Mouse (Mus musculus): Measurements from ENCODE around the gene C1qtnf5. TPM values are rescaled to one million over a fixed set of nuclear protein-coding genes. Genes with fewer than 3 reads are reported as not detected.
A peak's percentile ranks its signal among the peaks of the same experiment; 100 is the strongest.

The C1qtnf5 gene
- polyA plus RNA-seq, 1 experiment from 2014 or later: 0.73 TPM

- WGBS: under 1% methylated on average over 27 of the region's 27 CpGs
- Histone ChIP-seq H3K27ac (peak overlapping the region; percentile 56; the same call in 1 of the 2 replicates), H3K36me3 (replicated peaks) (no peaks in the 10 kb centered on the region), H3K4me3 (replicated peaks) (peak overlapping the region; percentile 38), H3K27me3 (peaks cover 55% of the 10 kb centered on the region), H3K4me2 (peak overlapping the region; percentile 76), H3K4me1 (peaks cover 53% of the 10 kb centered on the region), H3K9ac (peak overlapping the region; percentile 54), H3K9me3 (no peaks in the 10 kb centered on the region)
- ATAC-seq (ENCODE audit: low FRiP score): 0 out of 2 replicates have a peak, but pooled peaks have one; percentile 44
These were observed 23.0 kb downstream of the C1qtnf5 start for GRCm38 (mm10) chr9:44130034-44130433.

- H3K9ac ChIP-seq: peak overlapping the region; percentile 54; the same call in 1 of the 2 replicates
- ATAC-seq (ENCODE audit: low FRiP score): peak; percentile 28; the same call in 1 of the 2 replicates
- 9% methylated on average over 17 of the region's 19 CpGs for WGBS
- H3K27ac ChIP-seq: peak overlapping the region; percentile 53; the same call in 1 of the 2 replicates
- no peaks in the 10 kb centered on the region for H3K9me3 ChIP-seq
- no peaks in the 10 kb centered on the region for H3K36me3 ChIP-seq (replicated peaks)
- peaks cover 57% of the 10 kb centered on the region for H3K4me1 ChIP-seq
- peaks cover 62% of the 10 kb centered on the region for H3K27me3 ChIP-seq
- peak overlapping the region; percentile 38 for H3K4me3 ChIP-seq (replicated peaks)
- H3K4me2 ChIP-seq: peak overlapping the region; percentile 76
These were observed 23.7 kb downstream of the C1qtnf5 start for GRCm38 (mm10) chr9:44130581-44131275.

- H3K27me3 ChIP-seq: peaks cover 67% of the 10 kb centered on the region
- WGBS: 36% methylated on average over 7 of the region's 7 CpGs
- H3K4me3 ChIP-seq (replicated peaks): no peak overlapping the region
- H3K9ac ChIP-seq: no peak overlapping the region
- no peak overlapping the region for H3K27ac ChIP-seq
- no peaks in the 10 kb centered on the region for H3K36me3 ChIP-seq (replicated peaks)
- H3K4me2 ChIP-seq: no peak overlapping the region
- peaks cover 59% of the 10 kb centered on the region for H3K4me1 ChIP-seq
- H3K9me3 ChIP-seq: no peaks in the 10 kb centered on the region
- 0 out of 2 replicates have a peak, but pooled peaks have one; percentile 2 for ATAC-seq (ENCODE audit: low FRiP score)
These were observed 24.2 kb downstream of the C1qtnf5 start for GRCm38 (mm10) chr9:44131276-44131590.

DNA sequence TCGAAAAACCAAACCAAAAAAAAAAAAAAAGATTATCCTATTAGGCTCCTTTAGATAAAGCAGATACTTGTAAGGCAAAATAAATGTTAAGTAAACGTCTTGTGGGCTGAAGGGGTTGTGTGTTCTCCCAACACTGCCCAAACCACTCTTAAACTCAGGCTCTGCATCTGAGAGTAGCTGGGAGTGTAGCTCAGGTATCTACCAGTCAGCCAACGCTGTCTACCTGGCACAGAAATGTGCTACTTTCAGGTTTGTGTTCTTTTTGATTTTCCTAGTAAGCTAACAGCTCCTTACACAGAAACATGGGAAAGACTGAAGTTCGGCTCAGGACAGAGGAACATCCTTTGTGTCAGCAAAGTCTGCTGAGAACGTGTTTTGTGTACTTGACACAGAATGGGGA lies 25.2 kb downstream of the C1qtnf5 start:
- H3K9ac ChIP-seq: no peak overlapping the region
- no peaks in the 10 kb centered on the region for H3K9me3 ChIP-seq
- 0 out of 2 replicates have a peak, but pooled peaks cover 4% of the 10 kb centered on the region for H3K36me3 ChIP-seq (replicated peaks)
- H3K4me2 ChIP-seq: no peak overlapping the region
- H3K27me3 ChIP-seq: peaks cover 75% of the 10 kb centered on the region
- ATAC-seq (ENCODE audit: low FRiP score): no peak
- no peak overlapping the region for H3K4me3 ChIP-seq (replicated peaks)
- 66% methylated on average over 5 of the region's 5 CpGs for WGBS
- H3K27ac ChIP-seq: no peak overlapping the region
- peaks cover 57% of the 10 kb centered on the region for H3K4me1 ChIP-seq

DNA sequence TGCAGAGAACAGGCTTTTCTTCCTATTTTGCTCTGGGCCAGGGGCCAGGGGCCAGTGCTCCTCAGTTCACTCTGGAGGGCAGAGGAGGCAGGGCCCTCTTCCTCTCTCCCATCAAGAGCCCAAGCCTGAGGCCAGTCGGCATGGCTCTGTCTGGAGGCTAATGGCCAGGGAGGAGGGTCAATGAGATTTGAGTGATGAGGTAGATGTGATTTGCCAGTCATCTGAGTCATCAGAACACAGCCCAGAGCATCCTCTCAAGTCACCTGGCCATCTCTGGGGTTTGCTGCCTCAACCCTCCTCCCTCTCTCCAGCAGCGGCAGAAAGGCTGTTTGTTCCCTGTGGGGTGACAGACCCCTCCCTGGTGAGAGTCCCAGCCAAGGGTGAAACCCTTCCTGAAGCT lies 26.2 kb downstream of the C1qtnf5 start:
- Histone ChIP-seq H3K4me1 (peaks cover 57% of the 10 kb centered on the region), H3K36me3 (replicated peaks) (peaks cover 7% of the 10 kb centered on the region; the same call in 1 of the 2 replicates), H3K27ac (no peak overlapping the region), H3K9me3 (no peaks in the 10 kb centered on the region), H3K4me2 (peak overlapping the region; percentile 6; the same call in 1 of the 2 replicates), H3K9ac (no peak overlapping the region), H3K4me3 (replicated peaks) (no peak overlapping the region), H3K27me3 (peaks cover 75% of the 10 kb centered on the region)
- WGBS: 13% methylated on average over 2 of the region's 2 CpGs
- ATAC-seq (ENCODE audit: low FRiP score): no peak

DNA sequence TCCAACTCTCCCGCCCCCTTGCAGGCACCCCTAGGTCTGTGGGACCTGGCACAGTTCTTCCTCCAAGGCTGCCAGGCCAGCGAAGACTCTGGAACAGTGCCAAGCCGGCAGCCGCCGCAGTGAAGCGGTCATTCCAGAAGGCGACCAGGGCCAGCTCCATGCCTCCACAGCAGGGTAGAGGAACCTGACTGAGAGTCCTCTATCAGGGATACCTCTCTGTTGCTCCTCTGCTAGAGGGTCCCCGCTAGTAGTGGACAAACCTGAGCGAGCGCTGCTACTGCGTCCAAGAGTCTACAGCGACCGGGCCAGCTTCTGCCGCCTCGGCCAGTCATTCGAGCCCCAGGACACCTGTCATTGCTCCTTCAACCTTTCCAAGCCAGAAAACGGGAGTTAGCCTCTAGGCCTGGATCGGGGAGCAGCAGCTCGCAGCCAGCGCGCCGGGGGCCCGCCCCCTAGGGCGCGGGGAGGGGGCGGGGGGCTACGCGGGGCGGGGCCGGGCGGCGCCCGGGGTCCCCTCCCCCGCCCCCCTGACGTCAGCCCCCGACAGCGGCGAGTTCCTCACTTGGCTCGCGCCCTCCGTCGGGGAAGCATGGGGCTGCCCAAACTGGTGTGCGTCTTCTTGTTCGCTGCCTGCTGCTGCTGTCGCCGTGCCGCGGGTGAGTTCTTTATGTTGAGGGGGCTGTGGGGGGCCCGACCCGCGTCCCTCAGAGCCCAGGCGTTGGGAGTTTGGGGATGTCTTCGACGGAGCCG lies 27.2 kb downstream of the C1qtnf5 start, which contains the start of gene Mcam:
TSS of gene Mcam (plus strand) at position 369 of the 750 bp plus-strand sequence.
- Histone ChIP-seq H3K27ac (0 out of 2 replicates have a peak within 1 kb of the TSS, but pooled peaks have one; percentile 19), H3K9me3 (no peaks in the 10 kb centered on the region), H3K4me3 (replicated peaks) (peak within 1 kb of the TSS; percentile 51), H3K36me3 (replicated peaks) (peaks cover 7% of the 10 kb centered on the region; the same call in 1 of the 2 replicates), H3K27me3 (peaks cover 70% of the 10 kb centered on the region), H3K4me2 (peak within 1 kb of the TSS; percentile 90), H3K9ac (peak within 1 kb of the TSS; percentile 60), H3K4me1 (peaks cover 56% of the 10 kb centered on the region)
- ATAC-seq (ENCODE audit: low FRiP score): peak; percentile 45; the same call in 1 of the 2 replicates
- under 1% methylated on average over 53 of the region's 55 CpGs for WGBS

DNA sequence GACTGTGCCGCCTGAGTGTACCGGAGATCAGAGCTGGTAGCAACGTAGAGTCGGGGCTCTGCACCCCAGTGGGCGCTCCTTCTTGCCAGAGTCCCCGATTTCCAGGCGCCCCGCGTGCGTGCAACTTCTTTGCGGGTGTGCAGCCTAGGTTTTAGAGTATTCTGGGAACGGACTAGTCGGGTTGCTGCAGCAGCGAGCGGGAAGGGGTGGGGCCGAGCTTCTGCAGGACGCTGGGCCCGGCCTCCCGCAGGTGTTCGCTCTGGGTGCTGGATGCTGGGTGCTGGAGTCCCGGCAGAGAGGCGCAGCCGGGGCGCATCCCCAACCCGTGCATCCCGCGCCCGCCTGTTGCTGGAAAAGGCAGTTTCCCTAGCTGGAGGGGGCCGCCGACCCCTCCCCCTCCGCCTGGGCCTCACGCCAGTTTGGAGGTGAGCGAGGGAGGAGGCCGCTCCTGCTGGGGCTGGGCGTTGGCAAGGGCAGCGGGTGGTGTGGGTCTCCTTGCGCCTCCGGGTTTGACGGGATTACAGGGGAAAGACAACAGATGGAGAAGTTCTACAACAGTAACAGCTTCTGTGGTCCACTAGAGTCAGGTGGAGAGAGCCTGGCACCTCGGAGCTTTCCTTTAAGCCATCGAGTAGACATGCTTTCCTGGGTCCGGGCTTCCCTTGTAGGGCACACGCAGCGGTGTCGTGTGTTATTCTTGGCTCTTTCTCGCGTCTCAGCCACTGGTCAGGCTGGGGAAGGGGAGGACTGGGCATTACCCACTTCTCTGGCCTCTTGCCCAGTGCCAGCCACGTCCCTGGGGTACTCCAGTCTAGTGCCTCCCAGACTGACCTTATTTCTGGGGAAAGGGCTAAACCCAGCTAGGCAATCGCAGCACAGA lies 28.0 kb downstream of the C1qtnf5 start:
- peak overlapping the region; percentile 90 for H3K4me2 ChIP-seq
- peaks cover 48% of the 10 kb centered on the region for H3K4me1 ChIP-seq
- peak overlapping the region; percentile 51 for H3K4me3 ChIP-seq (replicated peaks)
- peaks cover 10% of the 10 kb centered on the region for H3K36me3 ChIP-seq (replicated peaks)
- H3K9me3 ChIP-seq: no peaks in the 10 kb centered on the region
- peak overlapping the region; percentile 60 for H3K9ac ChIP-seq
- WGBS: 4% methylated on average over 49 of the region's 49 CpGs
- H3K27me3 ChIP-seq: peaks cover 65% of the 10 kb centered on the region
- 0 out of 2 replicates have a peak overlapping the region, but pooled peaks have one; percentile 19 for H3K27ac ChIP-seq
- ATAC-seq (ENCODE audit: low FRiP score): peak; percentile 13; the same call in 1 of the 2 replicates

GRCm38 (mm10) chr9:44135731-44136411 lies 28.8 kb downstream of the C1qtnf5 start:
- H3K27ac ChIP-seq: no peak overlapping the region

DNA sequence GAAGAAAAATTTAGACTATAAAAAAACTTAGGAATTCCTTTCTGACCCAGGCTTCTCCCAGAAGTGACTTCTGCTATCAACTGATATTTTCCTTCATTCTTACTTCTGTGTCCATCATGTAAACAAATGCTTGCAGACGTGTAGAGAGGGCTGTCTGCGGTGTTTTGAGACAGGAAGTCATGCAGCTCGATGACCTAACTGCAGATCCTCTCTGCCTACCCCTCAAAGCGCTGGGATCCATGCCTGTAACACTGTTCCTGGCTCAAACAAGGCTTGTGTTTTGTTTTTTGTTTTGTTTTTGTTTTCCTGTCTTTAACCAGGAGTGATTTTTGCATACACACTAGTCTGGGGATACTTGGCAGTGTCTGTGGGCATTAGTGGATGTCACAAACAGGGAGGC lies 30.8 kb downstream of the C1qtnf5 start:
- no peak overlapping the region for H3K4me3 ChIP-seq (replicated peaks)
- peaks cover 31% of the 10 kb centered on the region for H3K36me3 ChIP-seq (replicated peaks)
- ATAC-seq (ENCODE audit: low FRiP score): no peak
- WGBS: 79% methylated on average over 4 of the region's 4 CpGs
- no peak overlapping the region for H3K27ac ChIP-seq
- H3K9ac ChIP-seq: no peak overlapping the region
- H3K4me2 ChIP-seq: no peak overlapping the region
- H3K4me1 ChIP-seq: peaks cover 32% of the 10 kb centered on the region
- peaks cover 42% of the 10 kb centered on the region for H3K27me3 ChIP-seq
- no peaks in the 10 kb centered on the region for H3K9me3 ChIP-seq

More at GRCm38 (mm10) chr9:44135731-44136411, 28.8 kb downstream of the C1qtnf5 start:
- peak overlapping the region; percentile 90 for H3K4me2 ChIP-seq
- peaks cover 40% of the 10 kb centered on the region for H3K4me1 ChIP-seq
- peak overlapping the region; percentile 60; the same call in 1 of the 2 replicates for H3K9ac ChIP-seq
- no peak for ATAC-seq (ENCODE audit: low FRiP score)
- H3K9me3 ChIP-seq: no peaks in the 10 kb centered on the region
- peaks cover 61% of the 10 kb centered on the region for H3K27me3 ChIP-seq
- peaks cover 18% of the 10 kb centered on the region for H3K36me3 ChIP-seq (replicated peaks)
- 65% methylated on average over 7 of the region's 7 CpGs for WGBS
- H3K4me3 ChIP-seq (replicated peaks): peak overlapping the region; percentile 51

- no peak overlapping the region for H3K4me3 ChIP-seq (replicated peaks)
- H3K9ac ChIP-seq: no peak overlapping the region
- peaks cover 1% of the 10 kb centered on the region; the same call in 1 of the 2 replicates for H3K27me3 ChIP-seq
- no peak overlapping the region for H3K27ac ChIP-seq
- no peak overlapping the region for H3K4me2 ChIP-seq
- H3K4me1 ChIP-seq: no peaks in the 10 kb centered on the region
- peaks cover 47% of the 10 kb centered on the region for H3K36me3 ChIP-seq (replicated peaks)
- H3K9me3 ChIP-seq: no peaks in the 10 kb centered on the region
- WGBS: 66% methylated on average over 5 of the region's 5 CpGs
- no peak for ATAC-seq (ENCODE audit: low FRiP score)
These were observed 34.9 kb downstream of the C1qtnf5 start for GRCm38 (mm10) chr9:44141951-44142350.

DNA sequence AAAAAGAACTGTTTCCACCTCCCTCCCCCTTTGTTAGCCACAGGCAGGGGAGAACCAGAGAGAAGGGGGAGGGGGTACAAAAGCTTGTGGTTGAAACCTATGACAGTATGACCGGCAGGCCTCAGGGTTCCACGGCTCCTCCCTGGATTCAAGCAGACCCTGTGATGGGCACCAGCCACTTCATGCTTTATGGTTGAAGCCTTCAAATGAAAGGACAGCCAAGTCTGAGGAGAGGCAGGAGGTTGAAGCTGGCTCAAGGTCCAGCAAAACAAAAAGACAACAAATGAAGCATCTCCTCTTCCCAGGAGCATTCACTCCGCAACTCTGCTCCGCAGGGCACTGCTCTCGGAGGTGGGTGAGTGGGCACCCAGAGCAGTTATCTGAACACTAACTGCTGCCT lies 36.4 kb downstream of the C1qtnf5 start:
- no peak for ATAC-seq (ENCODE audit: low FRiP score)
- WGBS: 67% methylated on average over 5 of the region's 5 CpGs
- peaks cover 44% of the 10 kb centered on the region for H3K36me3 ChIP-seq (replicated peaks)
- no peaks in the 10 kb centered on the region for H3K27me3 ChIP-seq
- no peak overlapping the region for H3K4me2 ChIP-seq
- no peaks in the 10 kb centered on the region for H3K4me1 ChIP-seq
- no peak overlapping the region for H3K9ac ChIP-seq
- no peak overlapping the region for H3K27ac ChIP-seq
- H3K4me3 ChIP-seq (replicated peaks): no peak overlapping the region
- no peaks in the 10 kb centered on the region for H3K9me3 ChIP-seq
